Mouse (Mus musculus) lung, postnatal 0 days (tissue): ENCODE measurements around the gene Rars2.

Experiments used
- CTCF ChIP-seq: IDR thresholded peaks from 2 replicates; pipeline ENCODE4 v1.5.1; 2016; ENCODE audit warnings: antibody characterized with exemption, mild to moderate bottlenecking
- EP300 ChIP-seq: IDR thresholded peaks from 2 replicates; pipeline ENCODE4 v1.6.1; 2016; ENCODE audit warnings: antibody characterized with exemption, mild to moderate bottlenecking, control low read depth

DNA sequence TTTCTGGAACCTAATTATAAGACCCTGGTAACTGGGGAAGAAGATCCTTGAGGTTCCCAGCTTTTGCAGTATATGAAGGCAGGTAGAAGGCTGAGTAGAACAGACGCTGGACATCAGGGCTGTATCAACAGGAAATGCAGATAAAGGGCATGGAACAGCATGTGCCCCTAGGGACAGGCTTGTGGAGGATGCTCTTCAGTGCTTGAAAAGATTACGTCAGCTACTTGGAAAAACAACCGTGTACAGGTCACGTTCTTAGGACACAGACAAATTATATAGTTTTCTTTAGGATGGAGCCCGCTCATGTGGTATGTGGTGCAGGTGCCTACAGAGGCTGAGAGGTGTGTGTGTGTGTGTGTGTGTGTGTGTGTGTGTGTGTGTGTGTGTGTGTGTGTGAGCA lies 21.3 kb downstream of the Rars2 start:
- TF ChIP-seq CTCF (no peak), EP300 (no peak)
